Comparison of ENCODE assay signal across 8 mouse cellular contexts in genomic region chr1:192722147-192722546, GRCm38 (mm10). TPM values are rescaled to one million over a fixed set of nuclear protein-coding genes. Genes with fewer than 3 reads are reported as not detected.
DNase-seq lines count a peak whose midpoint lies in the region; ATAC-seq and TF ChIP-seq lines count a peak whose summit lies in the region.
"Had no signal": no experiment of that assay in that cellular context is flagged by ENCODE, and none has a peak within 500 bp of the region (broad histone marks: within the 10 kb centered on the region; RNA-seq: fewer than 3 reads in every experiment).

No protein-coding gene starts in this region.

- H3K27me3 ChIP-seq in thymus, adult 2 months (ENCODE audit: control insufficient read depth, insufficient read depth, low read length): no peaks in the 10 kb centered on the region
- H3K27me3 ChIP-seq in embryonic facial prominence, embryonic 14.5 days (replicated peaks; ENCODE audit: control insufficient read depth, insufficient read depth, low read length): no peaks in the 10 kb centered on the region
- no peaks in the 10 kb centered on the region for H3K27me3 ChIP-seq in liver, embryonic 13.5 days
- H3K27me3 ChIP-seq: heart, embryonic 13.5 days had no signal

- no peaks in the 10 kb centered on the region for H3K9me3 ChIP-seq in embryonic facial prominence, embryonic 14.5 days (ENCODE audit: control insufficient read depth, low read length)
- no peaks in the 10 kb centered on the region for H3K9me3 ChIP-seq in liver, embryonic 13.5 days (replicated peaks)
- H3K9me3 ChIP-seq: heart, embryonic 13.5 days had no signal

- ATAC-seq in embryonic facial prominence, embryonic 14.5 days (ENCODE audit: low read depth): no peak
- ATAC-seq in liver, embryonic 13.5 days (ENCODE audit: low read depth): no peak

- TF ChIP-seq POLR2A in thymus, adult 2 months (IDR thresholded peaks at IDR 0.05; ENCODE audit: control insufficient read depth, extremely low read depth, insufficient read depth, low read length, poor library complexity): no peak

- H3K9ac ChIP-seq in embryonic facial prominence, embryonic 14.5 days (ENCODE audit: low read depth, low read length): no peak overlapping the region
- no peak overlapping the region for H3K9ac ChIP-seq in liver, embryonic 13.5 days
- H3K9ac ChIP-seq: heart, embryonic 13.5 days had no signal

- peak; percentile 35 for DNase-seq in thymus, adult 2 months
- DNase-seq in thymus, adult 18-20 months: no peak
- peak; percentile 26 to 34 for DNase-seq in adrenal gland, postnatal 4 days (ENCODE audit: low spot score in 2 of 2)
- peak; percentile 63 for DNase-seq in embryonic facial prominence, embryonic 14.5 days (ENCODE audit: low spot score)
- peak; percentile 81 for DNase-seq in kidney, postnatal 10 days
- DNase-seq in liver, embryonic 13.5 days: peak; percentile 11
- peak; percentile 85 for DNase-seq in right cerebral cortex, postnatal 14 days

- no peak overlapping the region for H3K27ac ChIP-seq in thymus, adult 2 months (ENCODE audit: control insufficient read depth, insufficient read depth, low read length)
- H3K27ac ChIP-seq in embryonic facial prominence, embryonic 14.5 days (replicated peaks; ENCODE audit: low read depth, low read length): no peak overlapping the region
- no peak overlapping the region for H3K27ac ChIP-seq in liver, embryonic 13.5 days
- H3K27ac ChIP-seq: heart, embryonic 13.5 days had no signal

- no peak overlapping the region for H3K4me3 ChIP-seq in thymus, adult 2 months (ENCODE audit: control insufficient read depth, insufficient read depth, low read length)
- H3K4me3 ChIP-seq in embryonic facial prominence, embryonic 14.5 days (ENCODE audit: low read depth, low read length): no peak overlapping the region
- H3K4me3 ChIP-seq in liver, embryonic 13.5 days (replicated peaks): no peak overlapping the region
- H3K4me3 ChIP-seq: heart, embryonic 13.5 days had no signal

- WGBS in thymus, adult 2 months: 56% methylated on average over 5 of the region's 5 CpGs
- 28% methylated on average over 5 of the region's 5 CpGs for WGBS in embryonic facial prominence, embryonic 14.5 days
- 22% methylated on average over 5 of the region's 5 CpGs for WGBS in liver, embryonic 13.5 days (ENCODE audit: insufficient replicate concordance)

- no peak for TF ChIP-seq CTCF in thymus, adult 2 months (IDR thresholded peaks at IDR 0.05; ENCODE audit: borderline replicate concordance, control insufficient read depth, extremely low read depth, insufficient read depth, low read length, poor library complexity)

- H3K4me2 ChIP-seq in embryonic facial prominence, embryonic 14.5 days (ENCODE audit: low read depth, low read length): no peak overlapping the region
- H3K4me2 ChIP-seq in liver, embryonic 13.5 days: no peak overlapping the region
- H3K4me2 ChIP-seq: heart, embryonic 13.5 days had no signal

- H3K36me3 ChIP-seq in thymus, adult 2 months (ENCODE audit: control insufficient read depth, insufficient read depth, low read length): no peaks in the 10 kb centered on the region
- no peaks in the 10 kb centered on the region for H3K36me3 ChIP-seq in embryonic facial prominence, embryonic 14.5 days (ENCODE audit: control insufficient read depth, insufficient read depth, low read length)
- no peaks in the 10 kb centered on the region for H3K36me3 ChIP-seq in liver, embryonic 13.5 days
- H3K36me3 ChIP-seq: heart, embryonic 13.5 days had no signal

- H3K4me1 ChIP-seq in thymus, adult 2 months (replicated peaks; ENCODE audit: control insufficient read depth, insufficient read depth, low read length): no peaks in the 10 kb centered on the region
- H3K4me1 ChIP-seq in embryonic facial prominence, embryonic 14.5 days (ENCODE audit: control insufficient read depth, insufficient read depth, low read length): no peaks in the 10 kb centered on the region; the same call in 1 of the 2 replicates
- H3K4me1 ChIP-seq in liver, embryonic 13.5 days (replicated peaks): no peaks in the 10 kb centered on the region
- H3K4me1 ChIP-seq: heart, embryonic 13.5 days had no signal

RNA-seq across cellular contexts. Expression of gene Hhat, which starts 48.9 kb away (rescaled TPM):
- polyA plus RNA-seq in thymus, adult 2 months (2012; rRNA removed): 5.8 and 6.6 TPM in 2 replicates
- 10 to 100 TPM; 14.4 to 15.1 TPM for total RNA-seq in adrenal gland, postnatal 4 days (2021)
- polyA plus RNA-seq in embryonic facial prominence, embryonic 14.5 days (2014; fragmentation: Nextera tagmentation; extraction: Ambion mirVana): 9.3 and 10.4 TPM in 2 replicates
- polyA plus RNA-seq in liver, embryonic 13.5 days (2015; fragmentation: Nextera tagmentation; extraction: Ambion mirVana): 1.5 and 1.8 TPM in 2 replicates

Comparison
In these comparisons a context has a peak if more than half of its experiments do, and no peak if none do; other contexts are left out.
1. DNase-seq: peak in thymus, adult 2 months (single experiment), adrenal gland, postnatal 4 days (2 of 2), embryonic facial prominence, embryonic 14.5 days (single experiment), kidney, postnatal 10 days (single experiment), liver, embryonic 13.5 days (single experiment) and right cerebral cortex, postnatal 14 days (single experiment); none in thymus, adult 18-20 months (0 of 2).